Mouse (Mus musculus) spleen, adult 2 months (tissue): ENCODE results near the gene Limch1. TPM values are rescaled to one million over a fixed set of nuclear protein-coding genes. Genes with fewer than 3 reads are reported as not detected.

Experiments
- DNase-seq, 2 experiments: peaks; one replicate each; pipeline versions ENCODE4 v3.0.0 to v3.0.0-alpha.2; 2012 to 2021; ENCODE audit warnings: low spot score in 2 of 2, low read depth in 1 of 2
- H3K27ac ChIP-seq: fragments of 200-500 bp; 2 replicates; pipeline ENCODE4 v1.5.1; 2012; ENCODE audit warnings: low read length, inconsistent platforms; ENCODE audit not compliant: insufficient read depth
- H3K27me3 ChIP-seq: fragments of 200-500 bp; 2 replicates; pipeline ENCODE4 v1.6.1; 2012; ENCODE audit warnings: mild to moderate bottlenecking, moderate library complexity, low read length, inconsistent platforms; ENCODE audit not compliant: control insufficient read depth, insufficient read depth
- H3K36me3 ChIP-seq: fragments of 200-500 bp; 2 replicates; pipeline ENCODE4 v1.6.1; 2012; ENCODE audit warnings: mild to moderate bottlenecking, low read length, inconsistent platforms; ENCODE audit not compliant: control insufficient read depth, insufficient read depth
- H3K4me1 ChIP-seq: fragments of 200-500 bp; 2 replicates; pipeline ENCODE4 v1.6.1; 2011; ENCODE audit warnings: inconsistent platforms; ENCODE audit not compliant: control insufficient read depth, insufficient read depth, insufficient read length
- H3K4me3 ChIP-seq: fragments of 200-500 bp; 2 replicates; pipeline ENCODE4 v1.5.1; 2011; ENCODE audit warnings: mild to moderate bottlenecking, inconsistent platforms; ENCODE audit not compliant: insufficient read depth, insufficient read length; ENCODE audit errors: extremely low read depth
- CTCF ChIP-seq: fragments of 200-500 bp; IDR thresholded peaks from 2 replicates; pipeline ENCODE4 v1.5.1; 2011; ENCODE audit warnings: mild to moderate bottlenecking, inconsistent platforms; ENCODE audit not compliant: insufficient read depth, insufficient read length, insufficient replicate concordance; ENCODE audit errors: extremely low read depth
- POLR2A ChIP-seq: fragments of 200-500 bp; IDR thresholded peaks from 2 replicates; pipeline ENCODE4 v1.6.1; 2011; ENCODE audit warnings: low read depth, low read length, inconsistent platforms
- WGBS: fragments of 180-500 bp; shearing (Covaris S2); methylation state at CpG from one replicate; pipeline ENCODE4 v1.1.7; 2018; 5-methylcytosine and 5-hydroxymethylcytosine counted together
- polyA plus RNA-seq: library from polyadenylated mRNA; depleted of rRNA; stranded (reverse); fragments of >200 nt; gene quantifications from 2 replicates; pipeline ENCODE4 v1.2.3, GENCODE M21; 2012

The Limch1 gene
- polyA plus RNA-seq, 1 experiment, result 7.1 TPM

- Histone ChIP-seq H3K4me3 (no peak overlapping the region), H3K27me3 (no peaks in the 10 kb centered on the region), H3K36me3 (no peaks in the 10 kb centered on the region), H3K27ac (no peak overlapping the region), H3K4me1 (no peaks in the 10 kb centered on the region)
- DNase-seq, result no peak
- 39% methylated on average over 4 of the region's 4 CpGs for WGBS
- no peak for TF ChIP-seq POLR2A
- no peak for TF ChIP-seq CTCF
These were observed 22.6 kb upstream of the Limch1 start for GRCm38 (mm10) chr5:66723037-66723436.

DNA sequence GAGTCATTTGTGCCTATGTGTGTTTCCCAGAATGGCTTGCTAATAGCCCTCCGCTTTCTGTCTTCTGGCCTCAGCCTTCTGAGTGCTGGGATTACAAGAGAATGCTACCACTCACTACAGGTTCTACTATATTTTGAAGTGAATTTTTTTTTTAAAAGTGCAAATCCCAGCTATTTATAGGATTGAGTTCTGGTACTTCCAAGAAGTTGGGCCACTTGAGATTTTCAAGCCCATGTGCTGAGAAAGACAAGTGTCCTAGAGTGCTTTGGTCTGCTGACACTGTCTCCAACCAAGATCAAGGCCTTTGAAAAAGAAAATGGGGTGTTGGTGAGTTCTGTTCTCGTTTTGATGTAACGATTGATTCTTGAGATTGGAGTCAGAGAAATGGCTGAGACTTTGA, 22.0 kb upstream of the Limch1 start:
- Histone ChIP-seq H3K27ac (no peak overlapping the region), H3K27me3 (no peaks in the 10 kb centered on the region), H3K4me3 (no peak overlapping the region), H3K4me1 (no peaks in the 10 kb centered on the region), H3K36me3 (no peaks in the 10 kb centered on the region)
- DNase-seq, result no peak
- no peak for TF ChIP-seq POLR2A
- no peak for TF ChIP-seq CTCF
- WGBS, result 91% methylated on average over 3 of the region's 3 CpGs

DNA sequence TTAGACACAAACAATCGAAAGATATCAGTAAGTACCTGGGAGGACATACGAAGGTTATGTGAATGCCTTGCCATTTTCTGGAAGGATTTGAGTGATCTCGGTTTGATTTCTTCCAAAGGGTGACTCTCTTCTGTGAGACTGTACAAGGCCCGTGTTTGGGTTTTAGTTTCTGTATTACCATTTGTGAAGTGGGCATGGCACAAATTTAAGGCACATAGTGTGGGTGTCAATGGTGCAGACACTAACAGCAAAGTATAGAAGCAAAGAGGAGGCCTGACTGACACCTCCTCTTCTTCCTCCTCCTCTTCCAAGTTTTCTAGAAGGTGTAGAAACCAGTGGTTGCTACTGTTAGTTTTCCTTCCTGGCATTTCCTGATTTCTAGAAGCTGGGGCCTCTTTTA, 16.3 kb upstream of the Limch1 start:
- Histone ChIP-seq H3K4me3 (no peak overlapping the region), H3K4me1 (no peaks in the 10 kb centered on the region), H3K36me3 (no peaks in the 10 kb centered on the region), H3K27ac (no peak overlapping the region), H3K27me3 (0 out of 2 replicates have a peak, but pooled peaks cover 1% of the 10 kb centered on the region)
- TF ChIP-seq CTCF (no peak), POLR2A (no peak)
- 92% methylated on average over 4 of the region's 4 CpGs for WGBS
- DNase-seq, result no peak

- Histone ChIP-seq H3K27me3 (0 out of 2 replicates have a peak, but pooled peaks cover 1% of the 10 kb centered on the region), H3K36me3 (no peaks in the 10 kb centered on the region), H3K27ac (no peak overlapping the region), H3K4me3 (no peak overlapping the region), H3K4me1 (no peaks in the 10 kb centered on the region)
- WGBS, result 48% methylated on average over 11 of the region's 11 CpGs
- TF ChIP-seq POLR2A (no peak), CTCF (no peak)
- DNase-seq, result no peak
These were observed 14.9 kb upstream of the Limch1 start for GRCm38 (mm10) chr5:66730621-66731301.

- no peak for TF ChIP-seq POLR2A
- no peak for TF ChIP-seq CTCF
- 86% methylated on average over 1 of the region's 1 CpGs for WGBS
- DNase-seq, result no peak
- Histone ChIP-seq H3K27me3 (0 out of 2 replicates have a peak, but pooled peaks cover 1% of the 10 kb centered on the region), H3K4me1 (no peaks in the 10 kb centered on the region), H3K27ac (no peak overlapping the region), H3K36me3 (no peaks in the 10 kb centered on the region), H3K4me3 (no peak overlapping the region)
These were observed 14.3 kb upstream of the Limch1 start for GRCm38 (mm10) chr5:66731302-66731697.

GRCm38 (mm10) chr5:66733556-66733955, 12.1 kb upstream of the Limch1 start:
- no peak for DNase-seq
- TF ChIP-seq CTCF (no peak), POLR2A (no peak)
- H3K36me3 ChIP-seq, result no peaks in the 10 kb centered on the region
- no peak overlapping the region for H3K27ac ChIP-seq
- WGBS, result 90% methylated on average over 1 of the region's 1 CpGs
- no peaks in the 10 kb centered on the region for H3K4me1 ChIP-seq
- H3K4me3 ChIP-seq, result no peak overlapping the region
- 0 out of 2 replicates have a peak, but pooled peaks cover 1% of the 10 kb centered on the region for H3K27me3 ChIP-seq

DNA sequence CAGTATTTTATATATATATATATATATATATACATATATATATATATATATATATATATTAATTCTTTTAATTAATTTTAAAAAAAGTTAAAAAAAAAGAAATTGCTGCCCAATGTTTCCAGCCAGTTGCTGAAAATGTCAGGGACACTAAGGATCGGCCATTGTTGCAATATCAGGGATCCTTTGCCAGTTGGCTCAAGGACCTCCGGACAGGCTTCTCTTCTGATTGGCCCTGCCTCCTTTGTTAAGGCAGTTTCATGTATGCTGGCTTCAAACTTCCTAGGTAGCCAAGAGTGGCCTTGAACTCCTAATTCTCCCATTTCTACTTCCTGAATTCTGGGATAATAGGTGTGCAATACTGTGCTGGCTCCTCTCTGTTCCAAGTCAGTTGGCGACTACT, 6.3 kb upstream of the Limch1 start:
- 93% methylated on average over 3 of the region's 3 CpGs for WGBS
- no peak overlapping the region for H3K27ac ChIP-seq
- no peak for TF ChIP-seq POLR2A
- TF ChIP-seq CTCF, result no peak
- no peaks in the 10 kb centered on the region for H3K36me3 ChIP-seq
- H3K4me1 ChIP-seq, result no peaks in the 10 kb centered on the region
- DNase-seq, result no peak
- no peak overlapping the region for H3K4me3 ChIP-seq
- H3K27me3 ChIP-seq, result no peaks in the 10 kb centered on the region
